Mouse (Mus musculus): ENCODE data around the gene Vmn2r2.

GRCm38 (mm10) chr3:64081247-64081646 lies 60.5 kb downstream of the Vmn2r2 start, which contains the start of gene Vmn2r1:
- TF ChIP-seq POLR2A (IDR thresholded peaks at IDR 0.05; ENCODE audit: extremely low read depth, insufficient read depth, low read length) (no peak), CTCF (IDR thresholded peaks at IDR 0.05; ENCODE audit: low read depth, low read length) (no peak)

All from liver, adult 2 months (tissue).